ENCODE assay signal across 8 mouse cellular contexts in the genomic region with DNA sequence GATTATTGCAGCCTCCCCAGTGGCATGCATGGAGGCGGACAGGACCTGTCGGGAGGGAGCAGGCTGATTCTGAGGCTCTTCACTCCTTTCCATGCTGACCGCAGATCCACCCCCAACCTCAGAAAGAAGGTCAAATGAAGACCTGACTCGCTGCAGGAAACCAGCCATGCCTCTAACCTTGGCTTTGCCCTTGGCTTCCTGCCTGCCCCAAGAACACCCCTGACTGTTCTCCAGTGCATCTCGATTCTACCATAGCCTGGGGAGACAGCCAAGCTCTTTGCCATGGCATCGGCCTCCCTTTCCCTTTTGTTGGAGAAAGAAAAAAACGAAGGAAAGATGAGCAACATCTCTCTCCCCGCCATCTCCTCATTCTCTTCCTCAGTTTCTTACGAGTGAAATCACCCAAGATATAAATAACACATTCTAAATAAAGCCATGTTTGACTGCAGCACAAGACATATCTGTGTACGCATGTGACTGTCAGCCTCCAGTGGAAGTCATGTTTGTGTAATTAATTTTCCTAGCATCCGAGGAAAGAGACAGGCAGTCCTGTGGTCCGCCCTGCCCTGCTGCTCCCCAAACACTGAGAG.
DNase-seq lines count a peak whose midpoint lies in the region; ATAC-seq and TF ChIP-seq lines count a peak whose summit lies in the region.

No protein-coding gene starts in this region.

- DNase-seq in cerebellum, postnatal 14 days, result peak; percentile 11 to 14
- DNase-seq in cerebellum, adult 9-10 months, result no peak
- peak; percentile 80 for DNase-seq in adrenal gland, adult 8-10 months
- peak; percentile 34 to 47 for DNase-seq in heart, adult 2 months
- DNase-seq in urinary bladder, postnatal 10 days (ENCODE audit: low spot score), result no peak
- DNase-seq in right cerebral cortex, postnatal 36 days (ENCODE audit: low spot score in 2 of 2), result no peak
- DNase-seq in thymus, postnatal 14 days, result no peak

- no peaks in the 10 kb centered on the region for H3K36me3 ChIP-seq in heart, adult 2 months (ENCODE audit: control insufficient read depth, insufficient read depth, low read length)
- no peaks in the 10 kb centered on the region for H3K36me3 ChIP-seq in limb, embryonic 12.5 days

- WGBS in heart, adult 2 months, result 32% methylated on average over 12 of the region's 12 CpGs
- 42% methylated on average over 12 of the region's 12 CpGs for WGBS in limb, embryonic 12.5 days

- no peak overlapping the region; the same call in 1 of the 2 replicates for H3K4me3 ChIP-seq in heart, adult 2 months
- no peak overlapping the region for H3K4me3 ChIP-seq in limb, embryonic 12.5 days (replicated peaks)

- H3K4me2 ChIP-seq in limb, embryonic 12.5 days, result peak overlapping the region; percentile 40

- H3K27me3 ChIP-seq in heart, adult 2 months (ENCODE audit: control insufficient read depth, insufficient read depth, low read length), result no peaks in the 10 kb centered on the region; the same call in 1 of the 2 replicates
- H3K27me3 ChIP-seq in limb, embryonic 12.5 days, result no peaks in the 10 kb centered on the region

- H3K9me3 ChIP-seq in limb, embryonic 12.5 days, result no peaks in the 10 kb centered on the region

- H3K27ac ChIP-seq in heart, adult 2 months, result peak overlapping the region; percentile 66
- no peak overlapping the region; the same call in 1 of the 2 replicates for H3K27ac ChIP-seq in limb, embryonic 12.5 days

- TF ChIP-seq EP300 in heart, adult 2 months (IDR thresholded peaks at IDR 0.05; ENCODE audit: insufficient read depth, low read depth, low read length), result no peak

- no peaks in the 10 kb centered on the region for H3K79me2 ChIP-seq in heart, adult 2 months (replicated peaks; ENCODE audit: control insufficient read depth, insufficient read depth, low read length)

- no peak for TF ChIP-seq CTCF in heart, adult 2 months (IDR thresholded peaks at IDR 0.05)

- peaks cover 4% of the 10 kb centered on the region; the same call in 1 of the 2 replicates for H3K4me1 ChIP-seq in heart, adult 2 months (ENCODE audit: control insufficient read depth, insufficient read depth, low read length)
- peaks cover 32% of the 10 kb centered on the region for H3K4me1 ChIP-seq in limb, embryonic 12.5 days (replicated peaks)

- intact Hi-C loops in heart, adult 2 months (cut with DNase I), result no loop called here

- H3K9ac ChIP-seq in heart, adult 2 months (ENCODE audit: low read depth, low read length), result peak overlapping the region; percentile 36; the same call in 1 of the 2 replicates
- no peak overlapping the region for H3K9ac ChIP-seq in limb, embryonic 12.5 days (replicated peaks)

- no peak for ATAC-seq in limb, embryonic 12.5 days (ENCODE audit: insufficient number of reproducible peaks, insufficient read depth, low FRiP score, low TSS enrichment, low read depth)

- no peak for TF ChIP-seq POLR2A in heart, adult 2 months (IDR thresholded peaks at IDR 0.05; ENCODE audit: insufficient read depth, low read depth, low read length)

Comparison
In these comparisons a context has a peak if more than half of its experiments do, and no peak if none do; other contexts are left out.
1. DNase-seq: peak in cerebellum, postnatal 14 days (2 of 2), adrenal gland, adult 8-10 months (single experiment) and heart, adult 2 months (2 of 2); none in cerebellum, adult 9-10 months (single experiment), urinary bladder, postnatal 10 days (single experiment), right cerebral cortex, postnatal 36 days (0 of 2) and thymus, postnatal 14 days (single experiment).